Mouse (Mus musculus) megakaryocyte progenitor cell, adult 5-6 weeks (primary cell): Measurements from ENCODE around the gene 2310011J03Rik. TPM values are rescaled to one million over a fixed set of nuclear protein-coding genes. Genes with fewer than 3 reads are reported as not detected.

ENCODE experiments used
- ATAC-seq: replicated peaks from 2 replicates; pipeline ENCODE4 v1.8.0; 2016; ENCODE audit warnings: mild to moderate bottlenecking, moderate TSS enrichment, inconsistent platforms; ENCODE audit not compliant: poor library complexity
- total RNA-seq, 2 experiments: library from RNA; stranded (forward) in 1 of 2; stranded (reverse) in 1 of 2; fragments of 157-497, 149-512 nt in 1 of 2; fragments of 200-1000 nt in 1 of 2; gene quantifications; 2 replicates each; pipeline versions ENCODE4 v1.2.3 to v1.2.4; 2015 to 2017

Gene 2310011J03Rik
- total RNA-seq, 2 experiments from 2014 or later, result 15.7 to 24.2 TPM

DNA sequence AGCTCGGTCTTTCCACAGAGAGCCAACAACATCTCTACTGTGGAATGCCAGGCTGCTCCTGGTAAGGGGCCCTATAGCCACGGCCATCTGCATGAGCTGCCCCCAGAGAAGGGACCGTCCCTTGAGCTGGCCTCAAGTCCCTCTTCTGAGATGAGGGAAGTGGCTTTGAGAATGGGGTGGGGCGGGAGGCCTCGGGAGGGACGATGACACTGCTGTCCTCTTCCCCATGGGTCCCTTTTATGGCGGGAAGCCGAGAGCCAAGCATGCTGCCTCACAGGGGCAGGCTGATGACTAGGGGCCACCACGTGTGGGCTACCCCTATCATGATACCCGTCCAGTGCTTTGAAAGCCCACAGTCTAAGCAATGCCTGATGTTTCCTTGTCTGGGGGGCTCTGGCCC lies 3.3 kb downstream of the 2310011J03Rik start:
- ATAC-seq, result no peak

DNA sequence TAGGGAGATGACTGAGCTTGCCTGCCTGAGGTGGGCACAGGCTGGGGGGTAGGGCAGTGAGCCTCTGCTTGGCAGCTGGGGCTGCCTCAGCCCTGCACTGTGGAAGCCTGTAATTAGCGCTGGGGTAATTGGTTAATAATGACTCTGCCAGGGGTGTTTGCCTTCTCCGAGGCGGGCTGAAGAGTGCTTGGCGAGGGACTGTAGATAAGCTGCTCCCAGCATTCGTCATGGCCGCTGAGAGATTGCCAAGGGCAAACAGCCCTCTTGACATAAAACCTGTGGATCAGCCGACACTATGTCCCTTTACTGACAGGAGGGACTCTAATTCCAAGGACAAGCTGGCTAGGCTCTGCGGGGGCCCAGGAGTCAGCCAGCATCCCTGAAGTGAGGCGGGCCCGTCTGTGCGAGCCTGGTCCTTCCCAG lies 4.0 kb downstream of the 2310011J03Rik start:
- ATAC-seq, result peak; percentile 24; the same call in 1 of the 2 replicates

DNA sequence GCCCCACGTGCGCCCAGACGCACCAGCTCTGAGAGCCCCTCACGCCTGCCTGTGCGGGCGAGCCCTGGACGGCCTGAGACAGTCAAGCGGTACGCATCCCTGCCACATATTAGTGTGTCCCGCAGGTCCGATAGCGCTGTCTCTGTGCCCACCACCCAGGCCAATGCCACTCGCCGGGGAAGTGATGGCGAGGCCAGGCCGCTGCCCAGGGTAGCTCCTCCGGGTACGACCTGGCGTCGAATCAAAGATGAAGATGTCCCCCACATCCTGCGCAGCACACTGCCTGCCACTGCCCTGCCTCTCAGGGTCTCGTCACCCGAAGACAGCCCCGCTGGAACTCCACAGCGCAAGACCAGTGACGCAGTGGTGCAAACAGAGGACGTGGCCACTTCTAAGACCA lies 5.0 kb downstream of the 2310011J03Rik start:
- ATAC-seq, result no peak

DNA sequence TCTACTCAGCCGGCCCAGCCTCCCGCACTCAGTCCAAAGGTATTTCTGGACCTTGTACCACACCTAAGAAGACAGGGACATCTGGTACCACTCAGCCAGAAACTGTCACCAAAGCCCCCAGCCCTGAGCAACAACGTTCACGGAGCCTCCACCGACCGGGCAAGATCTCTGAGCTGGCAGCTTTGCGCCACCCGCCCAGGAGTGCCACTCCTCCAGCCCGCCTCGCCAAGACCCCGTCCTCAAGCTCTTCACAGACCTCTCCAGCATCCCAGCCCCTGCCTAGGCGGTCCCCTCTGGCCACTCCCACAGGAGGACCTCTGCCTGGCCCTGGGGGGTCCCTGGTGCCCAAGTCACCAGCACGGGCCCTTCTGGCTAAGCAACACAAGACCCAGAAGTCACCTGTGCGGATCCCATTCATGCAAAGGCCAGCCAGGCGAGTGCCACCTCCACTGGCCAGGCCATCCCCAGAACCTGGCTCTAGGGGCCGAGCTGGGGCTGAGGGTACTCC lies 5.8 kb downstream of the 2310011J03Rik start:
- ATAC-seq, result no peak

- peak; percentile 41 for ATAC-seq
Observed at GRCm38 (mm10) chr10:80313627-80314201, 6.6 kb downstream of the 2310011J03Rik start.

DNA sequence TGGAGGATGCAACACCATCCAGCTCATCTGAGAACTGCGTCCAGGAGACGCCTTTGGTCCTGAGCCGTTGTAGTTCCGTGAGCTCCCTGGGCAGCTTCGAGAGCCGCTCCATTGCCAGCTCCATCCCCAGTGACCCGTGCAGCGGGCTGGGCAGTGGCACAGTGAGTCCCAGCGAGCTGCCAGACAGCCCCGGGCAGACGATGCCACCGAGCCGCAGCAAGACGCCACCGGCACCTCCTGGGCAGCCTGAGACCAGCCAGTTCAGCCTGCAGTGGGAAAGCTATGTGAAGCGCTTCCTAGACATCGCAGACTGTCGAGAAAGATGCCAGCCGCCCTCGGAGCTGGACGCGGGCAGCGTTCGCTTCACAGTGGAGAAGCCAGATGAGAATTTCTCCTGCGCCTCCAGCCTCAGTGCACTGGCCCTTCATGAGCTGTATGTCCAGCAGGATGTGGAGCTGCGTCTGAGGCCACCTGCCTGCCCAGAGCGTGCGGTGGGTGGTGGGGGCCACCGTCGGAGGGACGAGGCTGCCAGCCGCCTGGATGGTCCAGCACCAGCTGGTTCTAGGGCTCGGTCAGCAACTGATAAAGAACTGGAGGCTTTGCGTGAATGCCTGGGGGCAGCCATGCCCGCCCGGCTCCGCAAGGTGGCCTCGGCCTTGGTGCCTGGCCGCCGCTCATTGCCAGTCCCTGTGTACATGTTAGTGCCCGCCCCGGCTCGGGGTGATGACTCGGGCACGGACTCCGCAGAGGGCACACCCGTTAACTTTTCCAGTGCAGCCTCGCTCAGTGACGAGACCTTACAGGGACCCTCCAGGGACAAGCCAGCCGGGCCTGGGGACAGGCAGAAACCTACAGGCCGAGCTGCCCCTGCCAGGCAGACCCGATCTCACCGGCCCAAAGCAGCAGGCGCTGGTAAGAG lies 7.5 kb downstream of the 2310011J03Rik start:
- no peak for ATAC-seq

DNA sequence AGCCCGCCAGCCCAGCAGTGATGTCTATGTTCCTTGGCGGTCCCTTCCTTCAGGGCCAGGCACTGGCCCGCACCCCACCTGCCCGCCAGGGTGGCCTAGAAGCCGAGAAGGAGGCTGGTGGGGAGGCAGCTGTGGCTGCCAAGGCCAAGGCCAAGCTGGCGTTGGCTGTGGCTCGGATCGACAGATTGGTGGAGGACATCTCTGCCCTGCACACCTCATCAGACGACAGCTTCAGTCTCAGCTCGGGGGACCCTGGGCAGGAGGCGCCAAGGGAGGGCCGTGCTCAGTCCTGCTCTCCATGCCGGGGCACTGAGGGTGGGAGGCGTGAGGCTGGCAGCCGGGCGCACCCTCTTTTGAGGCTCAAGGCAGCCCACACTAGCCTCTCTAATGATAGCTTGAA lies 8.8 kb downstream of the 2310011J03Rik start:
- no peak for ATAC-seq

- ATAC-seq, result peak; percentile 95
Observed at GRCm38 (mm10) chr10:80304862-80305261, 15.5 kb downstream of the 2310011J03Rik start.

DNA sequence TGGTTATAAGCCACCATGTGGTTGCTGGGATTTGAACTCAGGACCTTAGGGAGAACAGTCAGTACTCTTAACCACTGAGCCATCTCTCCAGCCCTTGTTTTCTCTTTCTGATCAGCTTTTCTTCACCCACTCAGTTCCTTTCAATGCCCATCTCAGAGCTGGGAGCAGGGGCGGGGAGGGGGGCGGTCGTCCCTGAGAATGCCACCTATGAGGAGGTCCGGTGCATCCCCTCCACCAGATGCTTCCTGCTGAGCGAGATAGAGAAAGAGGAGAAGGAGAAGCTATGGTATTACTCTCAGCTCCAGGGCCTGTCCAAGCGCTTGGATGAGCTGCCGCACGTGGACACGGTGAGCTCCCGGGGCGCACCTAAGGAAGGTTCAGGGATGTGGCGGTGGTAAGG lies 15.9 kb downstream of the 2310011J03Rik start:
- ATAC-seq, result peak; percentile 29

DNA sequence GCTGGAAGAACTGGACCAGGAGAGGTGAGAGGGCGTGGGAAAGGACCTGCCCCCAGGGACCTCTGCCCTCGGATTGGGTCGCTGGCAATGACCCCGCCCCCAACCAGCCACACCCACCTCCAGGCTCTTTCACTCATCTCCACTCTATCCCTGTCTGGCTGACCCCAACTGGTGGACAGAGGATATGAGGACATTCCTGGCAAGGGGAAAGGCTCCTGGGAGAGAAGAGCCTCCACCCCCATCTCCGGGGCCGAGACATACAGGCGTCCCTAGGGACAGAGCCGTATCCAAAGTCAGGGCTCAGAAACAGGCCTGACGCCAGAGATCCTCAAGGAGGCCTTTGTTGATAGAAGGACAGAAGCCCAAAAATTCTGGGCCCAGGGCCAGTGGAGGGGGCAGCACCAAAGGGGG lies 17.9 kb downstream of the 2310011J03Rik start:
- ATAC-seq, result no peak

GRCm38 (mm10) chr10:80302082-80302355 lies 18.3 kb downstream of the 2310011J03Rik start:
- no peak for ATAC-seq

DNA sequence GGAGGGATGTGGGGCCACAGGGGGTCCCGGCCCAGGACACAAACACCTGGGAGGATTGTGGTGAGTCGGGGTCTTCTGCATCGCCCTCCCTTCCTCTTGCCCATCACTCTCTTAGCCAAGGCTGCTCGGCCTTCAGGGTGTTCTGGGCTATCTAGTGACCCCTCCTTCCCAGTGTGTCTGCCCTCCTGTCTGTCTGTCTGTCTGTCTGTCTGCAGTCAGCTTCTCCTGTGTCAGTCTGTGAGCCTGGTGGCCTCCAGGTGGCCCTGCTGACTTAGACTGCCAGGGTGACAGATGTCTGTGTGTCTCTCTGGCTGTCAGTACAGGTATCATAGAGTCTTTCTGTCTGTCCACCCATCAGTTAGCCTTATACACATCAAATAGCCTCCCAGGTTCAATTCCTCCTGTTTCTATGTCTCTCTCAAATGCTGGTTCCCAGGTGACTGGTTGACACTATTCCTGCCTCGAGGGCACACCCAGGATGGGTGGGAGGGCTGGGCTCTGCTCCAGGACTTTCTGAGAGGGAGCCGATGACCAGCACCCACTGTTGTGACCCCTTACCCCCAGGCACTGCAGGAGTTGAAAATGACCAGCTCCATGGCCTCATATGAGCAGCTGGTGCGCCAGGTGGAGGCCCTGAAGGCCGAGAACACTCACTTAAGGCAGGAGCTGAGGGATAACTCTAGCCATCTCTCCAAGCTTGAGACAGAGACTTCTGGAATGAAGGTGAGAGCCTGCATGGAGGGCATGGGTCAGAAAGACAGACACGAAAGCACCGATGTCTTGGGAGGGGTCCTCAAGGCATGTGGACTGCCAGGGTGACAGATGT lies 18.9 kb downstream of the 2310011J03Rik start:
- ATAC-seq, result no peak

GRCm38 (mm10) chr10:80300672-80301181 lies 19.6 kb downstream of the 2310011J03Rik start:
- no peak for ATAC-seq

GRCm38 (mm10) chr10:80299824-80300223 lies 20.5 kb downstream of the 2310011J03Rik start:
- ATAC-seq, result no peak

DNA sequence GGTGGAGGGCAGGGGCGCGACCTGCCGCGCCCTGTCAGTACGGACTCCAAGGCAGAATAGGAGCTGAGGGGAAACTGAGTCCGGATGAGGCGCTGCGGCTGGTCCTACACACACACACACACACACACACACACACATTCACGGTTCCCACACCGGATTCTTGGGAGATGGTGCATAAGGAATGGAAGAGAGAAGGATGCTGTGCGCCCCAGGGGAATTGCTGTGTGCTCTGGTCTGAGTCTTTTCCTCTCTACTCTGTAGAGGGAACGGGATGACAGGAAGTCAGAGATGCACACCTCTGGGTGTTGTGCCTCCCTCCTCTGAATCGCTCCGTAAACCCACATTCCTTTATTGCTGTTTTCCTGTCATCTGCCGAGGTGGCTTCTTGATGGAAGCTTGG lies 21.0 kb downstream of the 2310011J03Rik start:
- no peak for ATAC-seq

DNA sequence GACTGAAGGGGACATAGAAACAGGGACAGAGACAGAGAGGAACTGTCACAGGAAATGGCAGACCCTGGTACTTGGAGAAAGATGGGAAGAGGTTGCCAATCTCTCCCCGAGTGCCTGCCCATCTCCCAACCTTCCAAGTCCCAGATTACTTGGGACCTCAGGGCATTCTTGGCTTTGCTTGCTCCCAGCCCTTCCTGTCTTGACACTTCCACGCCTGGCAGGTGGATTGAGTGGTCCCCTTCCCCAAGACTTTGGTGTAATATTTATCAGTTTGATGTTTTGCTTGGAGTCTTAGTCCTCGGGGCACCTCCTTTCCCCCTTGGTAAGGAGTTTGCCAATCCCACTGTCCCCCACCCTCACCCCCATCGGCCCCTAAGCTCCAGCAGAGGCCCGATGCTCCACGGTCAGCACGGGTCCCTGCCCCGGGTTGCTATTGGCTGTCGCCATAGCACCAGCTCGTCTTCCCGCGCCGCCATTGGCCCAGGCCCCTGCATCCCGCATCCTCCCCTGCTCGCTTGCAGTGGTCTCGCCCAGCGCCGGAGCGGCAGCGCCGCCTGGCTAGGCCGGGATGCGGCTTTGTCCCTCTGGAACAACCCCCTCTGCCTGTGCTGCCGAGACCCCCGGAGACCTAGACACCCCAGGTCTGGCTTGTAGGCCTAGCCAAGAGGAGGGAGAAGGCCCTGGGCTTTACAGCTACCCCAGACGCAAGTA lies 21.6 kb downstream of the 2310011J03Rik start:
- ATAC-seq, result no peak

DNA sequence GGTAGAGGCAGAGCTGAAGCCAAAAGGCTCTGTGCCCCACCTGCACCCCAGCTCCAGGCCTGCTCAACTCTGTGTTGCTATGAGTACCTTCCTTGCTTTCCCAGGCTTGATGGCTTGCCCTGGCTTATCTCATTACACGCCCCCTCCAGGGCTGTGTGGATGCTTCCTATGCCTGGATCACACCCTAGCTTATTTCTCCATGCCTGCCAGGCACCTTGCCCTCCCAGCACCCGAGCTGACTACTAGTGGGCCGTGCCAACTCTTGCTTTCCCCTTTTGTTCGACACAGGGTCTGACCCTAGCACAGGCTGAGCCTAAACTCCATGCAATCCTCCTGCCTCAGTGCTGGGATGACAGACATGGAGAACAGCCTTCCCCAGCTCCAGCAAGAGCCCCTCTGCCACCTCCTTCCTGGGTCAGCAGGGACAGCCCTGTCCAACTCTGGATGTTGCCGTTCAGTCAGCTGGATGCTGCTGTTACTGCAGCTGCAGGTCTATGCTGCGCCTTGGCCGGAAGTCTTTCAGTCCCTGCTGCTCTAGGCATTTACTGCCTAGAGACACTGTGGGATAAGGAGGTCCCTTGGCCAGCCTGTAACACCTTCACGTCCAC lies 22.7 kb downstream of the 2310011J03Rik start:
- ATAC-seq, result no peak

GRCm38 (mm10) chr10:80296824-80297223 lies 23.5 kb downstream of the 2310011J03Rik start:
- no peak for ATAC-seq

DNA sequence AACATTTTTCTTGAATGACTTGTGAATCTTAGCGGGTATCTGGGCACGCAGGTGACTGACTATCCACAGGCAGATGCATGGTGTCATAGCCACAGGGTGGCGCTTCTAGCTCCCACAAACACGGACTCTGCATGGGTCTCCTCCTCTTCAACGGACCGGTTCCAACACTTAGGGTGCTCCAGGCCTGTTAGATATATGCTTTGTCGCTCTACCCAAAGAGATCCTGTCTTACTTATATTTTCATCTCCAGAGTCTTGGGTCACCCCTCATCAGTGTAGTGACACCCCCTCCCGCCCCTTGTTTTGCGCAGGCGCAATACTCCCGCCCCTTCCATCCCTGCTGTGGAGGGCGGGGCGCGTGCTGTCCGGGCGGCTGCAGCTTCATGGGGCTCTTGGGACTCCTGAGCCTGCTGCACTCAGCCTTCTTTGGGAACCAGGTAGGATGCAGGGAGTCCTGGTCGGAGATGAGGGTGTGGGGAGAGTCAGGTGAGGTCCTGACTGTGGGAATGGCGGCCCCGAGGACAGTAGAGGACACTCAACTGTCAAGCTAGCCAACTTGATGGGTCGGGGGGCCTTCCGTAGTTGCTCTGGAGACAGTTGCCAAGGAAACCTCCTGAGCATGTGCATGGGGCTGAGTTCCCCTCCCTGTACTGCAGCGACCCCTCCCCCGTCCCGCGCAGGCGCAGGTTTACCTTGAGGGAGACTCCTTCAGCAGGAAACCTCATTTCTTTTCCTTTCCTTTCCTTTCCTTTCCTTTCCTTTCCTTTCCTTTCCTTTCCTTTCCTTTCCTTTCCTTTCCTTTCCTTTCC lies 24.5 kb downstream of the 2310011J03Rik start, which contains the start of gene Apc2:
Apc2 (plus strand) TSS at position 360 of the 808 bp plus-strand sequence.
- peak; percentile 64 for ATAC-seq
